Mouse (Mus musculus): ENCODE measurements around the gene Tmem81.
"Not testable (repeated sequence)": the region's sequence is repeated elsewhere in the genome, so short reads cannot be mapped to it uniquely, and the experiment has no call there.

Tmem81 gene

GRCm38 (mm10) chr1:132506058-132506457 is at the start of gene Tmem81:
Tmem81 (plus strand) TSS chr1:132506230.
- Histone ChIP-seq H3K36me3 (ENCODE audit: insufficient read depth, low read length) (peaks cover 93% of the 10 kb centered on the region), H3K4me3 (replicated peaks; ENCODE audit: low read length) (no peak within 1 kb of the TSS), H3K9me3 (ENCODE audit: low read length) (no peaks in the 10 kb centered on the region), H3K27me3 (ENCODE audit: insufficient read depth, low read length) (no peaks in the 10 kb centered on the region), H3K4me1 (replicated peaks; ENCODE audit: low read depth, low read length) (peaks cover 23% of the 10 kb centered on the region)
- no peak for TF ChIP-seq NANOG (IDR thresholded peaks at IDR 0.05; ENCODE audit: borderline replicate concordance, low read length)

GRCm38 (mm10) chr1:132464651-132465050 is 41.4 kb upstream of the Tmem81 start:
- Histone ChIP-seq H3K4me1 (replicated peaks; ENCODE audit: low read depth, low read length) (peaks cover 47% of the 10 kb centered on the region), H3K9me3 (ENCODE audit: low read length) (no peaks in the 10 kb centered on the region), H3K36me3 (ENCODE audit: insufficient read depth, low read length) (peaks cover 36% of the 10 kb centered on the region), H3K4me3 (replicated peaks; ENCODE audit: low read length) (no peak overlapping the region), H3K27me3 (ENCODE audit: insufficient read depth, low read length) (no peaks in the 10 kb centered on the region)
- TF ChIP-seq NANOG (IDR thresholded peaks at IDR 0.05; ENCODE audit: borderline replicate concordance, low read length) = no peak
- no peak for TF ChIP-seq POU5F1 (IDR thresholded peaks at IDR 0.05; ENCODE audit: borderline replicate concordance, low read length)
- no peak for TF ChIP-seq CTCF (conservative IDR thresholded peaks at IDR 0.05; ENCODE audit: low read length)

GRCm38 (mm10) chr1:132468926-132469325 is 37.1 kb upstream of the Tmem81 start:
- TF ChIP-seq CTCF (conservative IDR thresholded peaks at IDR 0.05; ENCODE audit: low read length) = no peak
- TF ChIP-seq NANOG (IDR thresholded peaks at IDR 0.05; ENCODE audit: borderline replicate concordance, low read length) = no peak
- no peak for TF ChIP-seq POU5F1 (IDR thresholded peaks at IDR 0.05; ENCODE audit: borderline replicate concordance, low read length)
- H3K9me3 ChIP-seq (ENCODE audit: low read length) = no peaks in the 10 kb centered on the region
- H3K36me3 ChIP-seq (ENCODE audit: insufficient read depth, low read length) = peaks cover 17% of the 10 kb centered on the region
- H3K27me3 ChIP-seq (ENCODE audit: insufficient read depth, low read length) = no peaks in the 10 kb centered on the region
- no peak overlapping the region for H3K4me3 ChIP-seq (replicated peaks; ENCODE audit: low read length)
- peaks cover 76% of the 10 kb centered on the region for H3K4me1 ChIP-seq (replicated peaks; ENCODE audit: low read depth, low read length)

- H3K27me3 ChIP-seq (ENCODE audit: insufficient read depth, low read length) = no peaks in the 10 kb centered on the region
- H3K9me3 ChIP-seq (ENCODE audit: low read length) = no peaks in the 10 kb centered on the region
- peak overlapping the region; percentile 35; the same call in 1 of the 2 replicates for H3K4me3 ChIP-seq (replicated peaks; ENCODE audit: low read length)
- H3K4me1 ChIP-seq (replicated peaks; ENCODE audit: low read depth, low read length) = peaks cover 81% of the 10 kb centered on the region
- H3K36me3 ChIP-seq (ENCODE audit: insufficient read depth, low read length) = peaks cover 16% of the 10 kb centered on the region
- TF ChIP-seq CTCF (conservative IDR thresholded peaks at IDR 0.05; ENCODE audit: low read length) (peak; percentile 22; the same call in 1 of the 2 replicates), NANOG (IDR thresholded peaks at IDR 0.05; ENCODE audit: borderline replicate concordance, low read length) (no peak)
Observed at GRCm38 (mm10) chr1:132469519-132469918, 36.5 kb upstream of the Tmem81 start.

- Histone ChIP-seq H3K4me1 (replicated peaks; ENCODE audit: low read depth, low read length) (peaks cover 84% of the 10 kb centered on the region), H3K36me3 (ENCODE audit: insufficient read depth, low read length) (peaks cover 18% of the 10 kb centered on the region), H3K4me3 (replicated peaks; ENCODE audit: low read length) (peak overlapping the region; percentile 71)
- not testable (repeated sequence) for H3K9me3 ChIP-seq (ENCODE audit: low read length); H3K27me3 ChIP-seq (ENCODE audit: insufficient read depth, low read length)
Observed at GRCm38 (mm10) chr1:132470031-132470430, 36.0 kb upstream of the Tmem81 start.

- TF ChIP-seq CTCF (conservative IDR thresholded peaks at IDR 0.05; ENCODE audit: low read length) (no peak), NANOG (IDR thresholded peaks at IDR 0.05; ENCODE audit: borderline replicate concordance, low read length) (peak; percentile 100), POU5F1 (IDR thresholded peaks at IDR 0.05; ENCODE audit: borderline replicate concordance, low read length) (peak; percentile 27; the same call in 1 of the 2 replicates)
- peak overlapping the region; percentile 71 for H3K4me3 ChIP-seq (replicated peaks; ENCODE audit: low read length)
Observed at GRCm38 (mm10) chr1:132471032-132471431, 35.0 kb upstream of the Tmem81 start.

GRCm38 (mm10) chr1:132471499-132471898 is 34.5 kb upstream of the Tmem81 start:
- Histone ChIP-seq H3K27me3 (ENCODE audit: insufficient read depth, low read length) (no peaks in the 10 kb centered on the region), H3K36me3 (ENCODE audit: insufficient read depth, low read length) (peaks cover 24% of the 10 kb centered on the region), H3K4me3 (replicated peaks; ENCODE audit: low read length) (peak overlapping the region; percentile 71), H3K9me3 (ENCODE audit: low read length) (no peaks in the 10 kb centered on the region), H3K4me1 (replicated peaks; ENCODE audit: low read depth, low read length) (peaks cover 83% of the 10 kb centered on the region)
- TF ChIP-seq NANOG (IDR thresholded peaks at IDR 0.05; ENCODE audit: borderline replicate concordance, low read length) (no peak), POU5F1 (IDR thresholded peaks at IDR 0.05; ENCODE audit: borderline replicate concordance, low read length) (no peak), CTCF (conservative IDR thresholded peaks at IDR 0.05; ENCODE audit: low read length) (no peak)

More at GRCm38 (mm10) chr1:132471032-132471431, 35.0 kb upstream of the Tmem81 start:
- H3K4me1 ChIP-seq (replicated peaks; ENCODE audit: low read depth, low read length) = peaks cover 83% of the 10 kb centered on the region
- no peaks in the 10 kb centered on the region for H3K9me3 ChIP-seq (ENCODE audit: low read length)
- H3K36me3 ChIP-seq (ENCODE audit: insufficient read depth, low read length) = peaks cover 24% of the 10 kb centered on the region
- no peaks in the 10 kb centered on the region for H3K27me3 ChIP-seq (ENCODE audit: insufficient read depth, low read length)

GRCm38 (mm10) chr1:132472537-132472936 is 33.5 kb upstream of the Tmem81 start:
- peaks cover 74% of the 10 kb centered on the region for H3K4me1 ChIP-seq (replicated peaks; ENCODE audit: low read depth, low read length)
- no peaks in the 10 kb centered on the region for H3K9me3 ChIP-seq (ENCODE audit: low read length)
- TF ChIP-seq POU5F1 (IDR thresholded peaks at IDR 0.05; ENCODE audit: borderline replicate concordance, low read length) (no peak), CTCF (conservative IDR thresholded peaks at IDR 0.05; ENCODE audit: low read length) (peak; percentile 38)
- peak overlapping the region; percentile 71 for H3K4me3 ChIP-seq (replicated peaks; ENCODE audit: low read length)
- no peaks in the 10 kb centered on the region for H3K27me3 ChIP-seq (ENCODE audit: insufficient read depth, low read length)
- peaks cover 15% of the 10 kb centered on the region for H3K36me3 ChIP-seq (ENCODE audit: insufficient read depth, low read length)

- TF ChIP-seq POU5F1 (IDR thresholded peaks at IDR 0.05; ENCODE audit: borderline replicate concordance, low read length) = no peak
- Histone ChIP-seq H3K9me3 (ENCODE audit: low read length) (no peaks in the 10 kb centered on the region), H3K4me3 (replicated peaks; ENCODE audit: low read length) (peak overlapping the region; percentile 94), H3K4me1 (replicated peaks; ENCODE audit: low read depth, low read length) (peaks cover 72% of the 10 kb centered on the region), H3K36me3 (ENCODE audit: insufficient read depth, low read length) (peaks cover 15% of the 10 kb centered on the region), H3K27me3 (ENCODE audit: insufficient read depth, low read length) (no peaks in the 10 kb centered on the region)
Observed at GRCm38 (mm10) chr1:132474496-132474895, 31.5 kb upstream of the Tmem81 start.

Data from E14TG2a.4 (cell line).